Mouse (Mus musculus) gastrocnemius, adult 18-20 months (tissue): Measurements from ENCODE around the gene Ccdc3. TPM values are rescaled to one million over a fixed set of nuclear protein-coding genes. Genes with fewer than 3 reads are reported as not detected.
"Not testable (repeated sequence)": the region's sequence is repeated elsewhere in the genome, so short reads cannot be mapped to it uniquely, and the experiment has no call there.

ENCODE experiments used
- DNase-seq: peaks from one replicate; pipeline ENCODE4 v3.0.0; 2021; ENCODE audit warnings: low spot score
- total RNA-seq, 2 experiments: library from RNA; stranded (reverse); gene quantifications; 2 replicates each; pipeline ENCODE4 v1.2.3; 2021

The Ccdc3 gene
- total RNA-seq, 2 experiments from 2014 or later, result 3.6 to 7.3 TPM

GRCm38 (mm10) chr2:5204941-5205340 lies 67.4 kb downstream of the Ccdc3 start:
- DNase-seq, result no peak

GRCm38 (mm10) chr2:5206651-5207050 lies 69.1 kb downstream of the Ccdc3 start:
- no peak for DNase-seq

- DNase-seq, result no peak
These were observed 77.0 kb downstream of the Ccdc3 start for GRCm38 (mm10) chr2:5214581-5214980.

- DNase-seq, result no peak
These were observed 77.8 kb downstream of the Ccdc3 start for GRCm38 (mm10) chr2:5215252-5215815.

DNA sequence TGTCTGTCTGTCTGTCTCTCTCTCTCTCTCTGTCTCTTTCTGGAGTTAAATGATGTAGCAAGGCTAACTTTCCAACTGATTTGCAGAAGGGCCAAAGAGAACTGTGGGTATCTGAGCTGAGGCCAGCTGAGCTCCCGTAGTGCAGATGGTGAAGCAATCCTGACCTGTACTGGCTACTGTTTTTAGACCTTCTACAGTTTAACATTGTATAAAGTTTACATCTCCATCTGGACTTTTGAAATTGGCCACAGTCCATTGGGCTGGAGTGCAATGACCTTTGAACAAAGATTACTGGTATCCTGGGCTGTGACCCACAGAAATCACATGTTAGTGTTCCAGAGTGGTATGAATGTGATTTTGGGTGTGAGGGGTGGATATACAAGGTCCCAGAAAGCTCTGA lies 81.6 kb downstream of the Ccdc3 start:
- DNase-seq, result peak; percentile 7

DNA sequence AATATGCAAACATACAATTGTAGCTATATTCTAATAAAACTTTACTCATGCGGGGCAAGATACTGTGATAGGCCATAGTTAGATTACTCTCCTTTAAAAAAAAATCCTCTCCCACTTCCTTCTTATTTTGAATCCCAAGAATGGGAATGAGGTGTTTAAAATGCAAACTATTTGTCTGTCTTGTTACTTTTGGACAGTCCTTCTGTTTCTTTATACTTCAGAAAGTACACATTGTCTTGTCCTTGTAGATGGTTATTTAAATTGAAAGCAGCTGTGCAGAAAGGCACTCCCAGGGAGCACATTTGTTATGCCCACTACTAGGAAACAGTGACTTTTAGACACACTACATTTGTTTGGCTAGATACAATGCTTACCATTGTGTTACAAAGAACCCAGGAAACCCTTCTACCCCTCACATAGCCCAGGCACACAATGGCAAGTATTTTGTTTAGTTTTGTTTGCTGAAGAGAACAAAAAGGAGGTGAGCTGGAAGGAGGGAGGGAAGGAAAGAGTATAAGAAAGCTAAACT lies 82.3 kb downstream of the Ccdc3 start:
- DNase-seq, result no peak

DNA sequence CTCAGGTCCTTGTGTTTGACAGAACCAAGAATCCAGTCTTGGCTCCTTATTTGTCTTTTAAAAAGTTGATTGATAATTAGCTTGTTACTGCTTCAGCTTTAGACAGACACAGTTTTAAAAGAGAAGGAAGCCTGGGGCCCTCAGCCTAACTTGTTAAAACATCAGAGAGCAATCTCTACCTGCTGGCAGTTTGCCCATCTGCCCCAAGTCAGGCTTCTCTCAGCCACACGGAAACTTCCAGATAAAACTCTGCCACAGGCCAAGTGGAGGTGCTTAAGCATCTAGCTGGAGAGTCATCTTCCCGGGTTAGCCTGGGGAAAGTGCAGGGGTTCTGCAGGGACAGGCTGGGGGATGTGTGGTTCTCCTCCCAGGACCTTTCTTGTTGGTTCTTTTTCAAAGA lies 85.0 kb downstream of the Ccdc3 start:
- DNase-seq, result no peak

- DNase-seq, result no peak
These were observed 99.4 kb downstream of the Ccdc3 start for GRCm38 (mm10) chr2:5236846-5237482.

DNA sequence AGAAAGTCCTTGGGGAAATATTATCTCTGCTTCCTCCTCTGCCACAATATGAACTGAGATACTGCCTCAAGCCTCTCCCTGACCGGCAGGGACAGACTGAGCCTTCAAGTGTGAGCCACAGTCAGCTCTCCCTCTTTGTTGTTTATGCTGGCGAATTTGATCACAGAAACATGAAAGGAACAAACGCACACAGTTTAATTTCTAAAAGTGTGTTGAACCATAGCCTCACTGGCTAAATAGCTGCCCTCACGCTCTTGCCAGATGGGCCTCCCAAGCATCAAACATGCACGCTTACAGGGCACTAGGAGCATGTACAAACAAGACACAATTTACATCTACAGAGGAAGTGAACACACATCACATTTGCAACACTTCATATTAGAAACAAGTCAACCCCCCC lies 100.3 kb downstream of the Ccdc3 start:
- no peak for DNase-seq

- no peak for DNase-seq
These were observed 101.9 kb downstream of the Ccdc3 start for GRCm38 (mm10) chr2:5239492-5239891.

GRCm38 (mm10) chr2:5241469-5241897 lies 103.9 kb downstream of the Ccdc3 start:
- DNase-seq, result peak; percentile 42

DNA sequence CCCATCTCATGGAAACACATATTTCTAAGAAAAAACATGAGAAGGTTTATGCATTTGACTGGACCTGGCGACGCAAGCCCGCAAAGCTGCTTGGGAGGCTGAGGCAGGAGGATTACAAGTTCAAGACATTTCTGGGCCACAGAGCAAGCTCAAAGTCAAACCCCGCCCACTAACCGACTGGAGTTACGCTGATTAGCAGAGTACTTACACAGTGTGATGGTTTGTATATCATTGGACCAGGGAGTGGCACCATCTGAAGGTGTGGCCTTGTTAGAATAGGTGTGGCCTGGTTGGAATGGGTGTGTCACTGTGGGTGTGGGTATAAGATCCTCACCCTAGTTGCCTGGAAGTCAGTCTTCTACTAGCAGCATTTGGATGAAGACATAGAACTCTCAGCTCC lies 111.6 kb downstream of the Ccdc3 start:
- not testable (repeated sequence) for DNase-seq

DNA sequence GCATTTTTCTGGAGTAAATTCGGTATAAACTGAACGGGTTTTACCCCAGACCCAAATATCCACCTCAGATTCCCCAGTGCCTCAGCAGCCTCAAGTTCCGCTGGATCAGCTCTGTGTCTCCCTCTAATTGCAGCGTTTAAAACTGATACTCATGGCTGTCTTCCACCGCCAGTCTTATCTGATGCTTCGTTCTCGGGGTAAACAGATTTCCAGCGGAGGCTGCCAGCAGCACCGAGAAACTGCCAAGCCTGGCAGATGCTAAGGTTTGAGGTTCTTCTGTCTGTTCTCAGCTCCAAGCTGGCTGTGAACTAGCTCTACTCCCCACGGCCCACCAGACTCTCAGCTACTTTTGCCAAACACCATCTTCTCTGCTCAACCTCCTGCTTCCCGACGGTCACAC lies 112.4 kb downstream of the Ccdc3 start:
- DNase-seq, result peak; percentile 80

GRCm38 (mm10) chr2:5258250-5258649 lies 120.7 kb downstream of the Ccdc3 start:
- DNase-seq, result no peak

- no peak for DNase-seq
These were observed 124.7 kb downstream of the Ccdc3 start for GRCm38 (mm10) chr2:5262279-5262678.

GRCm38 (mm10) chr2:5267980-5268379 lies 130.4 kb downstream of the Ccdc3 start:
- DNase-seq, result no peak

Other genes with a start within 250 kb of the Ccdc3 start
- 100 to 1,000 TPM; 201 to 213 TPM for gene Phyh, start 218.8 kb upstream of the Ccdc3 start, total RNA-seq
- under 1 TPM in 1 of 2 experiments, not detected in 1; 0.40 TPM for gene Ucma, start 161.7 kb upstream of the Ccdc3 start, total RNA-seq
- under 1 TPM in 1 of 2 experiments, not detected in 1; 0.05 TPM for gene Mcm10, start 125.0 kb upstream of the Ccdc3 start, total RNA-seq
- 10 to 100 TPM; 81.4 to 99.0 TPM for gene Optn, start 73.7 kb upstream of the Ccdc3 start, total RNA-seq